Mouse (Mus musculus) naive thymus-derived CD4-positive, alpha-beta T cell, adult 2 months (primary cell): ENCODE results near the gene Dhrs11.
A peak's percentile ranks its signal among the peaks of the same experiment; 100 is the strongest.

Experiments
- DNase-seq: peaks from one replicate; pipeline ENCODE4 v3.0.0-alpha.2; 2011; ENCODE audit warnings: low read depth

Gene Dhrs11

DNA sequence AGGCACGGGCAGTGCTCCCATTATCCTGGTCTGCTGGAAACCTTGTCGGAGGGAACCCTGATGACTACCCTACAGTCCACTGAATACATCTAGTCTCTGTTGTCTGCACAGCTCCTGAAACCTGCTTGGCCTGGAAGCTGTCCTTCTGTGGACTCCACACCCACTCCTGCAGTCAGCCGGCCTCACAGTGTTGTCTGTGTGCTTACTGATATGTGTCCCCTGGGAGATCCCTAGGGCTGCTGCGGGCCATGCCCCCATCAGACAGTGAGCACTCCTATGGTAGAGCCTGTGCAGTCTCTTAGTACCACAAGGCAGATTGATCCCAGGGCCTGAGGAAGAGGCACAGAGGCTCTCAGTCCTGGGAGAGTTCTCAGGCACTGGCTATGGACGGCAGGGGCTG is 6.3 kb downstream of the Dhrs11 start:
- no peak for DNase-seq

DNA sequence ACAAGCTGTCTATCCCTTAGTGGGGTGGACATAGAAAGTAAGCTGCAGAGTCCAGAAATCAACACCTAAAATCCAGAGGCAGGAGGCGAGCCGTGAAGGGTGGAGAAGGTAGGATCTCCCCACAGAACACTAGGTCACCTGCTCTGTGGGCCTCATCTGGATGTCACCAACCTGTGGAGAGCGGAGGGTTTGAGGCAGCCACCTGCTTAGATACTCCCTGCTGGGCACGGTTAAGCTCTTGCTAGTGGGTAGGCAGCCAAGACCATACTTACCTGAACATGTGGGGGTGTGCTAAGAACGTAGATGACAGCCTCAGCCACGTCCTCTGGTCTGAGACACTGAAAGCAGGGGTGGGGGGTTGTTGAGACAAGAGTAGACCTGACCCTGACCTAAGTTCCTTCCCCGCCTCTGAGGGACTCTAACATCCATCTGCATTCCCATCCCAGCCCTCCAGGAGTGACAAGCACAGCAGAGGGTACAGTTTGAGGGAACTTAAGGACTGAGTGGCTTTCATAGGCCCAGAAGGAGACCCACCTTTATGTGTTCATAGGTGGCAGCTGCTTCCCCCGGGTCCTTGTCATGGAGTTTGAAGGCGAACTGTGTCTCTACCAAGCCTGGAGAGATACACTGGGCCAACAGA is 7.5 kb downstream of the Dhrs11 start:
- no peak for DNase-seq

DNA sequence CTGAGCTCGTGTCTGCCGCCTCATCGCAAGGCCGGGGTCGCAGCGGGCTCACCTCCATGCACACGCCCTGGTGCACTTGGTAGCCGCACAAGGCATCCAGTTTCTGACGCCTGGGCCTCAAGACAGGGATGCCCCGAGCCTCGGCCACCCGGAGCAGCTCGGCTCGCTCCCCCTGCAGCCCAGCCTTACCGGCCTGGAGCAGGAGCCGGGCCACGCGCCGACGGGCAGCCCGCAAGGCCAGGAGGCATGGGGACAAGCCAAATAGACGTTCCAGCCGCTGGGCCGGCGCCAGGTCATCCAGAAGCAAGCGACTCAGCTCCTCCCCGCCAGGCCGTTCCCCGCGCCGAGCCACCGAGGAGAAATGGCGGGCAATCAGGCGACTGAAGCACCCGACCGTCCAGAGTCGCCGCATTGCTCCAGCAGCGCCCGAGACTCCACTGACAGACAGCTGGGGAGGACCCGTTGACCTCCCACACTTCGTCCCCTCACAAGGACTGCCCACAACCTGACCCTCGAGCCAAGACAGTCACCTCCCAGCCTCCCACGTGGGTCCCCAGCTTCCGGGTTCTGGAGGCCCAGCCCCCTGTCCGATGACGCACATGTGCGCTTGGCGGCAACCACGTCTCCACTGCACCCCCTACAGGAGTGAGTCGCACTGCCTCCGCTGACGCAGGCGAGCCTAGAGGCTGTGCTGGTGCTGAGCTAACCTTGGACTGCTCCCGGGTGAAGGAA is 9.7 kb downstream of the Dhrs11 start, which contains the start of gene Mrm1:
TSS of gene Mrm1 (minus strand) at position 555 of the 732 bp plus-strand sequence.
- peak; percentile 97 for DNase-seq

DNA sequence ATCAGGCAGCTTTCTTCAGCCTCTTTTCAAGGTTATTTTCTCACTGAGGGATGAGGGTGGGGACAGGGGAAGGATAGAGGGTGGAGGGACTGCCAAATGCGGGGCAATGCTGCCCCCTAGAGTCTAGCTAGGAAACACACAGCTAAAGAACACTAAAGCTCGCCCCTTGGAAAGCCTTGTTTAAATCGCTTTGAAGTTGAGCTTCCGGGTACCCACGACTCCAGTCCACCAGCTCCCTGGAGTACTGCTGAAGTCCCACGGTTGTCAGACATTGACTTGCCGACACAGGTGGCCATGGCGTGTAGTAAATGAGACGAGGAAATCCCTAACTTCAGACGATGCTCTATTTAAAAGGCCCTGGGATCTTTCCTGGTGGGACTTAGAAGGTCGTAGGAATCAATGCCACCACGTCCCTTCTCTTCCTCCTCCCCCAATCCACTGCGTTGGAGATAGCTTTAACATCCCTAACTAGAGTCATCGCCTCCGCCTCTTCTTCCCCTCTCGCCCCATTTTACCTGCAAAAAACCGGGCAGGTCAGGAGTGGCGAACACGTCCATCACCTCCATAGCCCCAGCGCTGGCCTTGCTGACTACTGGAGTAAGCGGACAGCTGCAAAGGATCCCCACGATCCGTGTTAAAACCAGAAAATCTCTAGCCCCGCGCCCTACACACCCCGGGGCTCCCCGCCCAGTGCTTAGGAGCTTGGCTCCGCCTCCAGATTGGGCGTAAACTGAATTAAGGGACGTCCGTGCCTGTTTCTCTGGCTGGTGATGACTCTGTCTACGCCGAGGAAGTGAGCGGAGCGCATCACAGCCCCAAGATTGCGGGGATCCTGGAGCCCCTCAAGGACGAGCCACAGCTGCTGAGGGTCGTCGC is 10.5 kb downstream of the Dhrs11 start:
- DNase-seq = peak; percentile 92

DNA sequence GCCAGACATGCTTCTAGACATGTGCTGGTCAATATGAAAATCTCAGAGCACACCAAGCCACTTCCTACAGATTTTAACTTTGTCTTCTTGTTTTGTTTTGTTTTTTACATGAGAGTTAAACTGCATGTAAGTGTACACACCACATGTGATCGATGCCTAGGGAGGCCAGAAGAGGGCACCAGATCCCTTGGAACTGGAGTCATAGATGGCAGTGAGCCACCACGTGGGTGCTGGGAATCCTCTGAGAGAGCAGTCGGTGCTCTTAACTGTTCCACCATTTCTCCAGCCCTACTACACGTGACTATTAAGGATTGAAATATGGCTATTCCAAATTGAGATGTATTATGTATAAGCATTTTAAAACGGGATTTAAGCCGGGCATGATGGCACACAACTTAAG is 11.4 kb downstream of the Dhrs11 start:
- peak; percentile 46 for DNase-seq

DNA sequence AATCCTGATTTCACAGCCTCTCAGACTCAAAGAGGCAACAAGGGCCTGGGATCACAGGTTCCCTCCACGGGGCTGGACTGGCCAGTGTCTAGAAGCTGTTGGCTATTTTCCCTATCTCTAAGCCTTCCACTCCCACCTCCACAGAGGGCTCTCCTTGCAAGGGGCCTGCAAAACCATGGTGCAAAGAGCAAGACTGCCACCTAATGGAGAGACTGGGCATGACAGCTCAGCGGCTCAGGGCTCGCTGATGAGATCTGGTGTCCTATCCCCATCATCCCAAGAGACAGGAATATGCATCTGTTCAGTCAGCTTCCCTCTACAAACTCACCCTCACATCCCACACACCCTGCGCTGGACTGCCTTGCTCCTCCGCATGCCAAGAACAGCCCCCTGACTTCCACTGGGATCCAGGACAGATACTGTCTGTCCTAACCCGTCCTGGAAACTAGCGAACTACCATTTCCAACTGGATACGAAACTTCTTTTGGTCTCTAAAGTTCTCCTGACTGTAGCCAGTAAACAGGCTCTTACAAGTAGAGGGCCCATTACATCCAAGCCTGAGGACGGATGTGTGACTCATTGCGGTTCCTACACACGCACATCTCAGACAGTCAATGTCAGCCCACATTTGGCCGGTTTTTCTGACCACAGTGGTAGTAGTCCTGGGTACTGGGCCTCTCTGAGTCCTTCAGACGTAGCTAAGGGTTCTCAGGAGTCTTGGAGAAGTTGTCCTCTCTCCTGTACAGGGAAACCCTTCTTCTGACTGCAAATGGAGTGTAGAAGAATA is 14.9 kb downstream of the Dhrs11 start:
- peak; percentile 89 for DNase-seq

DNA sequence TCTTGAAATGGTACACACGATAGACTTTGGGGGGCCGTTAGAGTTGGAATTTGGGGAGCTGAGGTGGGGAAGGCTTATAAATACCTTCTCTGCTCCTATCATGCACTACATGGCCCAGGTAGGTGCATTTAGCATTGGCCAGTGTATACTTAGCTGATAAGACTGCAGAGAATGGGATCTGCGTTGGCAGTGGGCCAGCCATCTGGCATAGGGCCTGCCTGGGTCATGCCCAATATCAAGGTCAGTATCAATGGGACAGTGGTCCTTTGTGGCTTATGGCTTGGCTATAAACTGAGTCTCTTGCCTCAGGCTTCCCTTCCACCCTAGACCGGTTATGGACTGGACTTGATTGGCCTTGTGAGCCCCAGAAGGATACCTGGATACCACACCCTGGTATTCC is 24.4 kb downstream of the Dhrs11 start:
- no peak for DNase-seq

DNA sequence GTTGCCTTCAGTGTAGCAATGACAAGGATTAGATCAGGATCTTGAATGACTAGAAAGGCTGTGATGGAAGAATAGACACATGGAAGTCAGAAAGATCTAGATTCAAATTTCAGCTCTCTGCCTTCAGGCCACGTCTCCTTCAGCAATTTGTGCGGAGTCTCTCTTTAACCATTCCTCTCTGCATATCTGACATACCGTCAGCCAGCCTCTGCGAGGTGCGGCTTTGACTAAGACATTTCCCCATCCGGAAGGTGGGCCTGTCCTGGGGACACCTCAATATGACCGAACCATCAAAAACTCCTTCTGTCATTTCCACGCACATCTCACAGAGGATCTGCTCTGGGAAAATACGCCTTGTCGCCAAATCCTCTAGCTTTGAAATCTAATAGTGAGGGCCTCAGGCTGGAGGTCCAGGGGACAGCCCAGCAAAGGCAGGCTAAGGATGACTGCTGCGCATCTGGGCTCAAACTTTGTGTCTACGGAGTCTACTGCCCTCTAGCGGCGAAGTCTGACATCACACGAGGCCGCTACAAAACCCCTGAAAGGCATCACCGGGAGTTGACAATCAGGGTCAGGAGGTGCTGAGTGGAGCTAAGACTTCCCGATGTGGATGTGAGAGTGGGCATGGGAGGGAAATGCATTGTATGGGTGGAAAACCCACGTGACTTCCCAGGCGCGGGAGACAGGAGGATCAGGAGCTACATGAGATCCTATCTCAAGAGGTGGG is 31.0 kb downstream of the Dhrs11 start:
- DNase-seq = peak; percentile 83

DNA sequence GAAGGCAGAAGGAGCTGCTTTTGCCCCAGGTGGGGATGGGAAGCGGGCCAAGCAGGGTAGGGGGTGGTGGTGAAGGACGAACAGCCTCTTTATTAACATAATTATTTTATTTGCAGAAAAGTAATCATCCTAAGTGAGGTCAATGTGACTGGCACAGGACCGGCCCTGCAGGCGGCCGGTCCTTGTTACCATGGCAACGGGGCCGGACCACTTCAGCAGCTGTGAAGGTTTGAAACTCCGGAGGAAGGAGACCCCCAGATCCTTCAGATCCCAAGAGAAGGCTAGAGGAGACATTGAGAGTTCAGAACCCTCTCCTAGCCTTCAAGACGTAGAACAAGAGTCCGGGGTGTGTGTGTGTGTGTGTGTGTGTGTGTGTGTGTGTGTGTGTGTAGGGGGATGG is 31.8 kb downstream of the Dhrs11 start:
- DNase-seq = no peak

DNA sequence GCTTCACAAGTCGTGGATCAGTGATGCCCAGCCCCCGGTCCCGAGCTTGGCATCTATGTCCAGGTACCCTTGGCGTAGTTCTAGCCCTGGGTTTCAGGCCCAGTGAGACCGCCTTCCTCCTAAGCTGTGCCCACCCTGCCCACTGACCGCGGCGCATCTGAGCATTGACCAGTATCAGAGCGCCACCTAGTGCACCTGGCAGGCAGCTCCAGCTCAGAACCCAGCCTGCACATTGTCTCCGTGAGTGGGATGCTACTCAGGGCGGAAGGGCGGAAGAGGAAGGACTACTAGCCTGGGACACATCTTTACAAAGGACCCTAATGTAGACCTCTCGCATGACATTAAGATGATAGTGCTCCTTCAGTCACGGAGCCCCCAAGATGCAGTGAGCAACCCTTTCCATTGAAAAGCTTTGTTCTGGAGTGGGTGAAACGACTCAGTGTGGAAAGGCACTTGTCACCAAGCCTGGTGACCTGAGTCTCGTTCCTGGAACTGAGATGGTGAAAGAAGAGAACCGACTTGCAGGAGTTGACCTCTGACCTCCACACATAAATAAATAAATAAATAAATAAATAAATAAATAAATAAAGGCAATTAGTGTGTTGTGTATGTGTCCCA is 34.2 kb downstream of the Dhrs11 start:
- no peak for DNase-seq

DNA sequence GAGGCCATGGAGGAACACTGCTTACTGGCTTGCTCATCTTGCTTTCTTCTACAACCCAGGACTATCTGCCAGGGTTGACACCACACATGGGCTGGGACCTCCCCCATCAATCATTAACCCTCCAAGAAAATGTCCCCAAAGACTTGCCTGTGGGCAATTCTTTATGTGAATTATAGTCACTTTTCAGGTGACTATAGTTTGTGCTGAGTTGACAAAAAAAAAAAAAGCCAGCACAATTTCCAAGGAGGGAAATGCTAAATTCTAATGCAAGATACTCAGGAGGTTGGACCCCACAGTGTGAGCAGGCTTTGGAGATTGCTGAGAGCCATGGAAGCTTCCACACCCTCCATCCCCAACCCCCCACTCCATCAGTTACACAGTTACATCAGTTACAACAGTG is 35.2 kb downstream of the Dhrs11 start:
- DNase-seq = no peak

DNA sequence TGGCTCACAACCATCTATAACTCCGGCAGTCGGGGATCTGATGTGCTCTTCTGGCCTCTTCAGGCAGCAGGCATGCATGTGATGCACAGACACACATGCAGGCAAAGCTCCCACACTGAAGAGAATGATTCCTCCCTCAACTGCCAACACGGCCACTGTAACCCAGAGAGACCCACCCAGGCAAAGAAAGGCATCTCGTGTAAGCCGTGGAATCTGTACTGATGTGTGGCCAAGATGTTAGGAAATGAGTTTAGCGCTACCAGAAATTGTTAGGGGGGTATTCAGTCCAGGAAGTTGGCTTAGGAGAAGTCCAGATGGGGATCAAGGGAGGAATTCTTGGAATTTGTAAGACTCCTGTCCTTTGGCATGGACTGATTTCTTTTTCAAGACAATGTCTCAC is 38.4 kb downstream of the Dhrs11 start:
- DNase-seq = no peak

DNA sequence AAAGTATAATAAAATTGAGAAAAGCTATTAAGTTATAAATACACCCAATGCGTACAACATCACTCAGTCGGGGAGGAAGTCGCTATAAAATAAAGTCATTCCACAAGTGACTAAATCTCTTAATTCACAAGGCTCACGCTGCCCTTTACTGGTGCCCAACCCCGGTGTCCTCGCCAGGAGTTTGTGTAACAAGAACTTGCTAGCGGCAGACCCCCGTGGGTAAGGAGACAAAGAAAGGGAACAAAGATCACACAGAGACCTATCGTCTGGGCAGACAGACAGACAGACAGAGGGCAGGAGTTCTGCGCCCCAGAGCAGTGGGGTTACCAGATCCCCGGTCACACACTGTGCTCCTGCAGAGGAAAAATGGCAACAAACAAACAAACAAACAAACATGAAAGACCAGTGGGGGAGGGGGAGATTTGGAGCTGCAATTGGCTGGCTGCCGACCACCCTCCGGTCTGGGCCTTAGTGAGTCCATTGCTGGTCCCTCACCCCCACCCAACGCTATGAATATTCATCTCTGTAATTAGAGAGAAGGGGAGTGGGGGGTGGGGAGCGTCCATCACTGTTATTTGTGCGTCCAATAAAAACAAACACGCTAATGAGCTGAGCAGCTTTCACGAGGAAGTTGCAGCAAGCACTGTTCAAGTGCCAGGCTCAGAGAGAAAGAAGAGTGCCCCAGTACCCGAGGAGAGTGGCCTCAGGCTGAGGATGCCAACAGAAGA is 48.5 kb downstream of the Dhrs11 start:
- DNase-seq = no peak

DNA sequence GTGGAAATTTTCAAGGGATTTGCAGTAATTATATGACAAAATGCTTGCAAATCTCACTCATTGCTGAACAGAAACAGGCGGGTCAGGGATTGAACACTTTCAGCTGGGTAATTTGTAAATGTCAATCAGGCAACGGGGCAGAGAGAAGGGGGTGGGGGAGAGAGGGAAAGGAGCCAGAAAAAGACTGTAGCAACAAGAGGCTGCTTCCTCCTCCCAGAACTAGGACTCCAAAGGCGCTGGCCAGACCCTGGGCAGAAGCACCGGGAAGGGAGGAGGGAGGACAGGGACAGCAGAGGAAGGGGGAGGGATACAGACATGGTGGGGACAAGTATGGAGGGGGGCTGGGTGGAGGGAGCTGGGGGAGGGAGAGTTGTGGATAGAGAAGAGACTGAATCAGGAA is 53.2 kb downstream of the Dhrs11 start:
- no peak for DNase-seq

DNA sequence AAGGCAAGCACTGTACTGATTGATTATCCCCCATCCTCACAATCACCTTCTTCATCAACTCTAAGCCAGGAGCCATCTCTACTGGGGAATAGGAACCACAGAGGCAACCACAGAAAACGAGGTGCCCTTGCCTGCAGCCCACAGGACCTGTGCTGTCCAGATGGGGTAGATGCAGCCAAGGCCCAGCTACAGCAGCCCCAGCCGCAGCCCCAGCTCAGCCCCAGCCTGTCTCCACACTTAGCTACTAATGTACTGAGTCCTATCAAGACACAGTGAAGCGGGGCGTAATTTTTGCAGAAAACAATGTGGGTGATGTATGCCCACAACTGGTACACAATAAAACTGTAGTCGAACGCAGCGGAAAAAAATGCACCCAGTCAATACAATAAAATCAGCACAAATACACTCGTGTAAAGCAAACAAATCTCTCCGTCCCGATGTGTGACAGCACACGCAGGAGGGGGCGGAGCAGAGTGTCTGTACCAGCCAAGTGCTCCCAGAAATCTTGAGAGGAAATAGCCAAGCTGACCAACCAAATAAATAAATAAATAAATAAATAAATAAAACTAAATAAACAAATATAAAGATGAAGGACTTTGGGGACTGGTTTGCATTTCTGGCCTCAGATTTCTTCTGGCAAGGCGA is 53.8 kb downstream of the Dhrs11 start:
- no peak for DNase-seq
